Mouse (Mus musculus) bone marrow macrophage, adult 2 months (primary cell): Measurements from ENCODE around the gene Hmg20b. TPM values are rescaled to one million over a fixed set of nuclear protein-coding genes. Genes with fewer than 3 reads are reported as not detected.

ENCODE experiments used
- H3K27ac ChIP-seq: 2 replicates; pipeline ENCODE4 v1.5.1; 2012; ENCODE audit warnings: low read depth, low read length; ENCODE audit not compliant: insufficient read depth
- H3K4me1 ChIP-seq: 2 replicates; pipeline ENCODE4 v1.6.1; 2012; ENCODE audit warnings: low read length; ENCODE audit not compliant: control insufficient read depth, insufficient read depth
- H3K4me3 ChIP-seq: 2 replicates; pipeline ENCODE4 v1.5.1; 2012; ENCODE audit warnings: mild to moderate bottlenecking, low read length, moderate library complexity; ENCODE audit not compliant: insufficient read depth
- CTCF ChIP-seq: IDR thresholded peaks from 2 replicates; pipeline ENCODE4 v1.5.1; 2012; ENCODE audit warnings: low read depth, mild to moderate bottlenecking, low read length, moderate library complexity
- POLR2A ChIP-seq: IDR thresholded peaks from 2 replicates; pipeline ENCODE4 v1.6.1; 2012; ENCODE audit warnings: mild to moderate bottlenecking, low read depth, low read length, borderline replicate concordance
- polyA plus RNA-seq: library from polyadenylated mRNA; stranded (reverse); fragments of >200 nt; gene quantifications from 2 replicates; pipeline ENCODE4 v1.2.4, GENCODE M21; 2012; ENCODE audit not compliant: missing spikeins, insufficient read depth, insufficient read length

The Hmg20b gene
- polyA plus RNA-seq, 1 experiment = 52.2 TPM

DNA sequence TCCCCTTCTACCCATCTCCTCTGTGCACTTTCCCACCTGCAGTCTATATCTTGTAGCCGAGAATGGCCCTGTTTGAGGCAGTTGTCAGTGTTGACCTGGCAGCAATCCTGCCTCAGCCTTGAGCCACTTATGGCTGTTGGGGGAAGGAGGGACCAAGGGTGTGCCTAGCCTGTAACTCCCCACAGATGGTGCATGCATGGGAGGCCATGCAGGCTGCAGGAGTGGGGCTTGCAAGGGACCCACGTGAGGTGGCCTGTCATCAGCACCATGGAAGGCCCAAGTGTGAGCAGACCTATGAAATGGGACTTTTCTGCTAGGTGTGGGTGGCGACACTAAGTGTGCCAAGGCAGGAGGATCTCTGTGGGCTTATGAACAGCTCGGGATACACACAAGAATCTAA, 14.8 kb upstream of the Hmg20b start:
- Histone ChIP-seq H3K27ac (peak overlapping the region; percentile 37), H3K4me1 (peaks cover 30% of the 10 kb centered on the region), H3K4me3 (no peak overlapping the region)
- TF ChIP-seq CTCF (no peak), POLR2A (no peak)

- H3K4me1 ChIP-seq = peaks cover 30% of the 10 kb centered on the region
- TF ChIP-seq CTCF (no peak), POLR2A (no peak)
- H3K27ac ChIP-seq = no peak overlapping the region
- H3K4me3 ChIP-seq = no peak overlapping the region
Measured at GRCm38 (mm10) chr10:81364666-81365065, 14.4 kb upstream of the Hmg20b start.

DNA sequence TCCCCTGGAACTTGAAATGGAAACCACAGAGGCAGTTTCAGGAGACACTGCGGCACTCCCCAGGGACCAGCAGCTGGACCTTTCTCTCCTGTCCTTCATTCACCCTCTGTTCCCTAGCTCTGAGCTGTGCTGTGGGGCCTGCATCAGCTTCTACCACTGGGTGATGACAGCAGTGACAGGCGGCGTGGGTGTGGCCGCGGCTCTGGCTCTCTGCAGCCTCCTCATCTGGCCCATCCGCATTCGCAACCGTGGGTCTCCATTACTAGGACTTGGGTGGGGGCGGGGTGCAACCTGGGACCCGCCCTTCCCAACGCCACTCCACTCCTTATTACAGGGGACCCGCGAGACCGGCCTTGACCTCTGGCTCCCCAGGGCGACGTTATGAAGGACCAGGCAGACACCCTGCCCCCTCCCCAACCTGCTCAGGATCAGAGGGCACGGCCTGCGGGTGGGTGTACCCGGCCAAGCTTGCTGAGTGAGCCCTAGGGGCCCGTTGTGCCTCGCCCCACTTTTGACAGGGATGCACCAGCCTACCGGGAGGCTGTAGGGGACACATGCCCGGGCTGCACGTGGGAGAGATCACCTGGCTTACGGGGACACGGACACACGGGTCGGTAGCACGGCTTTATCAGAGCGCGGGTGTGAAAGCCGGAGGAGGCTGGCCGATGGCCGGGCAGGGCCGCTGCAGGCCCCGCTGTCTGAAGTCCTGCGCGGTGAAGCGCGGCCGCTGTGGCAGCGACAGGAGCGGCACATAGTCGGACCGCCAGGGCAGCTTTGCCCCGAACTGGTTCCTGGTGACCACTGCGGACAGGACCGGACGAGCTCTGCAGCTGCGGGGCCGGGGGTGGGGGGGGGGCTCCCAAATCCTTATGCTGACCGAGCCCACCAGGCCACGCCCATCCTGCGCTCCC, 13.4 kb upstream of the Hmg20b start:
- TF ChIP-seq POLR2A = no peak
- peaks cover 30% of the 10 kb centered on the region for H3K4me1 ChIP-seq

DNA sequence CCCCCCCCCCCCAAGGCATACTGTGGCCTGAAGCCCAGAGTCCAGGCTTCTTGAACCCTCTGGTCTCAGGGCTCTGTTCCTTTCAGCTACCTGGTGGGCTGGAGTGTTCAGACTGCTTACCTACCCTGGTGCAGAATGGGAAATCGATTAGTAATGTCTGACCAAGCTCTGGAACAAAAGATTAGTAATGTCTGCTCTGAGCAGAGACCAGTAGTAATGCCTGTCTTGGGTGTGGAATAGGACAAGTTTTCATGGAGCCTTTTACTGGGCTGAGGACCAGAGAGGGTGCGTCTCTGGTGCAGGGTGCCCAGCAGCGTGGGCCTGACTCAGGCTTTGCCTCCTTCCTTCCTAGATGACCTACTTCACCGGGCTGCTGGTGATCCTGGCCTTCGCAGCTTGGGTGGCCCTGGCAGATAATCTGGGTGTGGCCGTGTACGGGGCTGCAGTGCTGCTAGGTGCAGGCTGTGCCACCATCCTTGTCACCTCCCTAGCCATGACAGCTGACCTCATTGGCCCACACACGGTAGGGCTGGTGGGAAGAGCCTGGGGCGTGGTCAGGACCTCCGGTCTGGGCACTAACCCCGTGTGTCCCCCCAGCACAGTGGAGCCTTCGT, 12.2 kb upstream of the Hmg20b start:
- H3K27ac ChIP-seq = peak overlapping the region; percentile 5; the same call in 1 of the 2 replicates
- TF ChIP-seq CTCF (no peak), POLR2A (no peak)
- peaks cover 30% of the 10 kb centered on the region for H3K4me1 ChIP-seq
- H3K4me3 ChIP-seq = no peak overlapping the region

More for the DNA sequence above, 13.4 kb upstream of the Hmg20b start:
- Histone ChIP-seq H3K27ac (no peak overlapping the region), H3K4me3 (no peak overlapping the region)

GRCm38 (mm10) chr10:81360721-81361120, 10.4 kb upstream of the Hmg20b start:
- peak overlapping the region; percentile 76 for H3K4me3 ChIP-seq
- peak overlapping the region; percentile 99 for H3K27ac ChIP-seq
- H3K4me1 ChIP-seq = peaks cover 35% of the 10 kb centered on the region
- TF ChIP-seq POLR2A = no peak
- no peak for TF ChIP-seq CTCF

DNA sequence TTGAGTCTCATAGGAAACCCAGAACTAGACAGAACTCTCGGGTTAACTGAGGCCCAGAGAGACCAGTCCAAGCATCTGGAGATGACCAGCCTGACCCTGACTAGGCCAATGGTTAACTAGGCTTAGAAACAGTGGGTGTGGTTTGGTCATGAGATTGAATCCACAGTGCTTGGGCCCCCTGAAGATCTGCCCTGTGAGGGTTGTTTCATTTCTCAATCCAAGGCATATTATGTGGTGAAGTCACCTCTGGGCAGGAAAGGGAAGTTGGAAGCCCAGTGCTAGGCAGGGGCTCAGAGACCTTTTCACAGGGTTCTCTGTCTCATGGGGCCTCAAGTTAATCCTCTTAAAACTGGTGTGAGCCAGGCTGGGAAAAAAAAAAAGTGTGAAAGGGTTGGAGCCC, 8.6 kb upstream of the Hmg20b start:
- peak overlapping the region; percentile 76 for H3K4me3 ChIP-seq
- H3K27ac ChIP-seq = peak overlapping the region; percentile 99
- H3K4me1 ChIP-seq = peaks cover 37% of the 10 kb centered on the region
- TF ChIP-seq POLR2A = no peak
- TF ChIP-seq CTCF = no peak

DNA sequence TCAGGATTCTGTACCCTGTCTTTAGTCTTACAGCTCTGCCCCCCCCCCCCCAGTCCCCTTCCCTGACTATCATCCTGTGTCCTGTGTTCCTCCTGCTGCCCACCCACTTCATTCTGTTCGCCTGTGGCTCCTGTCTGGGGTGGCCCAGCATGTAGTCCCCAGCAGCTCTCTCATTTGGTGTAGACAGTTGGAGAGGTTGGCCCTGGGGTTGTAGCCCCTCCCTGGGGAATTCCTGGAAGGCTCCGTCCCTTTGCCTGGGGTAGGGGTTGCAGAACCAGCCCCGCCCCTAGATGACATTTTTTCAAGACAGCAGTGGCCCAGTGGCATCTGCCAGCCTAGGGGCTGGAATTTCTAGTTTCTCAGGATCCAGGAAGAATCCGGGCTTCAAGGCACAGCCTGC, 7.9 kb upstream of the Hmg20b start:
- Histone ChIP-seq H3K4me3 (peak overlapping the region; percentile 76), H3K4me1 (peaks cover 40% of the 10 kb centered on the region), H3K27ac (peak overlapping the region; percentile 99)
- TF ChIP-seq CTCF (no peak), POLR2A (no peak)

GRCm38 (mm10) chr10:81356991-81357844, 6.9 kb upstream of the Hmg20b start, which contains the start of gene Mfsd12:
TSS of gene Mfsd12 (plus strand) at chr10:81357491.
- peak within 1 kb of the TSS; percentile 76 for H3K4me3 ChIP-seq
- peak within 1 kb of the TSS; percentile 99 for H3K27ac ChIP-seq
- H3K4me1 ChIP-seq = peaks cover 39% of the 10 kb centered on the region
- TF ChIP-seq POLR2A = no peak

DNA sequence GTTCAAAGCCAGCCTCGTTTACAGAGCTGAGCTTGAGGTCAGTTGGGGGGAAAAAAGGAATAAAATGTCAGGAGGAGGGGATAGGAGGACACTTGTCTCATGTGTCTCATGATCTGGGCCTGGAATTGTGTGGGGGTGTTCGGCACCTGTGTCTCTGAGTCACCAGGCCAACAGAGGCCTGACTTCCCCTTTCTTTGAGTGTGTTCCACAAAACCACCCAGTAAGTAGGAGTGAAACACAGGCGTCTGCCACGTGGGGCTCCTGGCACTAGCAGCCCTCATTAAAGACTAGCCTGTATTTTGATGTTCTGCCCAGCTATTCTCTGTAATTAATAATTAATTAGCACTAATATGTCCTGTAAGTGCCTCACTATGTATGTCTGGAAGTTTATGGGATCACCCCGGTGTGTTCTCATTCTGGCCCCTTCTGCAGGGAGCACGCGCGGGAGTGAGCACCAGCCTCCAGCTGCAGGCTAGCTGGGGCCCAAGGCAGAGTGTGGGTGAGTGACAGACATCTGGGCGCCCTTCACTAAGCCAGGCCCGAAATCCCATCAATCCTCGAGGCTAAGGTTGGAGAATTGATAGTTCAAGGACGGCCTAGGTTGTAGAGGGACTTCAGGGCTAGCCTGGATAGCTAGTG, 6.2 kb upstream of the Hmg20b start:
- Histone ChIP-seq H3K4me3 (peak overlapping the region; percentile 66), H3K4me1 (peaks cover 41% of the 10 kb centered on the region), H3K27ac (peak overlapping the region; percentile 98)
- TF ChIP-seq CTCF (no peak), POLR2A (no peak)

- Histone ChIP-seq H3K4me3 (no peak overlapping the region), H3K4me1 (peaks cover 40% of the 10 kb centered on the region), H3K27ac (peak overlapping the region; percentile 98)
- TF ChIP-seq CTCF = no peak
- no peak for TF ChIP-seq POLR2A
Measured at GRCm38 (mm10) chr10:81355533-81355932, 5.3 kb upstream of the Hmg20b start.
